Mouse (Mus musculus): Measurements from ENCODE around the gene Helz2. TPM values are rescaled to one million over a fixed set of nuclear protein-coding genes. Genes with fewer than 3 reads are reported as not detected.
A peak's percentile ranks its signal among the peaks of the same experiment; 100 is the strongest.

Helz2 gene
- polyA plus RNA-seq, 1 experiment from 2014 or later = 2.3 TPM

- Histone ChIP-seq H3K4me3 (replicated peaks) (no peak overlapping the region), H3K9me3 (no peaks in the 10 kb centered on the region), H3K36me3 (no peaks in the 10 kb centered on the region), H3K9ac (no peak overlapping the region), H3K27me3 (replicated peaks) (no peaks in the 10 kb centered on the region), H3K4me2 (no peak overlapping the region), H3K4me1 (peaks cover 11% of the 10 kb centered on the region), H3K27ac (0 out of 2 replicates have a peak overlapping the region, but pooled peaks have one; percentile 95)
- ATAC-seq (ENCODE audit: insufficient read depth, low FRiP score, low read depth) = no peak
- 88% methylated on average over 1 of the region's 1 CpGs for WGBS
These were observed 52.5 kb downstream of the Helz2 start for GRCm38 (mm10) chr2:181189321-181189720.

GRCm38 (mm10) chr2:181188681-181189080, 53.1 kb downstream of the Helz2 start:
- Histone ChIP-seq H3K4me1 (peaks cover 11% of the 10 kb centered on the region), H3K27ac (peak overlapping the region; percentile 95; the same call in 1 of the 2 replicates), H3K9me3 (no peaks in the 10 kb centered on the region), H3K27me3 (replicated peaks) (no peaks in the 10 kb centered on the region), H3K4me3 (replicated peaks) (0 out of 2 replicates have a peak overlapping the region, but pooled peaks have one; percentile 11), H3K4me2 (peak overlapping the region; percentile 92), H3K9ac (no peak overlapping the region), H3K36me3 (no peaks in the 10 kb centered on the region)
- ATAC-seq (ENCODE audit: insufficient read depth, low FRiP score, low read depth) = no peak
- WGBS = 53% methylated on average over 2 of the region's 2 CpGs

GRCm38 (mm10) chr2:181187121-181188000, 54.5 kb downstream of the Helz2 start, which contains the start of gene Ppdpf:
Gene Ppdpf, plus strand, starts transcription at chr2:181187247.
- peak within 1 kb of the TSS; percentile 92 for H3K4me2 ChIP-seq
- H3K9me3 ChIP-seq = no peaks in the 10 kb centered on the region
- peak within 1 kb of the TSS; percentile 66 for H3K9ac ChIP-seq
- H3K36me3 ChIP-seq = no peaks in the 10 kb centered on the region
- peaks cover 11% of the 10 kb centered on the region for H3K4me1 ChIP-seq
- peak within 1 kb of the TSS; percentile 75 for H3K4me3 ChIP-seq (replicated peaks)
- H3K27ac ChIP-seq = peak within 1 kb of the TSS; percentile 95
- peak; percentile 97 for ATAC-seq (ENCODE audit: insufficient read depth, low FRiP score, low read depth)
- under 1% methylated on average over 64 of the region's 64 CpGs for WGBS
- no peaks in the 10 kb centered on the region for H3K27me3 ChIP-seq (replicated peaks)

- H3K4me2 ChIP-seq = peak overlapping the region; percentile 92
- H3K4me1 ChIP-seq = peaks cover 11% of the 10 kb centered on the region
- no peaks in the 10 kb centered on the region for H3K9me3 ChIP-seq
- peak; percentile 75 for ATAC-seq (ENCODE audit: insufficient read depth, low FRiP score, low read depth)
- H3K27ac ChIP-seq = peak overlapping the region; percentile 95
- no peaks in the 10 kb centered on the region for H3K36me3 ChIP-seq
- under 1% methylated on average over 14 of the region's 14 CpGs for WGBS
- H3K4me3 ChIP-seq (replicated peaks) = peak overlapping the region; percentile 75
- H3K9ac ChIP-seq = peak overlapping the region; percentile 30; the same call in 1 of the 2 replicates
- H3K27me3 ChIP-seq (replicated peaks) = no peaks in the 10 kb centered on the region
These were observed 55.2 kb downstream of the Helz2 start for GRCm38 (mm10) chr2:181186635-181187034.

- no peak overlapping the region for H3K9ac ChIP-seq
- no peak overlapping the region for H3K4me3 ChIP-seq (replicated peaks)
- no peaks in the 10 kb centered on the region for H3K4me1 ChIP-seq
- H3K9me3 ChIP-seq = no peaks in the 10 kb centered on the region
- H3K4me2 ChIP-seq = no peak overlapping the region
- H3K36me3 ChIP-seq = no peaks in the 10 kb centered on the region
- no peak for ATAC-seq (ENCODE audit: insufficient read depth, low FRiP score, low read depth)
- no peak overlapping the region for H3K27ac ChIP-seq
- no peaks in the 10 kb centered on the region for H3K27me3 ChIP-seq (replicated peaks)
- WGBS = 71% methylated on average over 6 of the region's 6 CpGs
These were observed 60.9 kb downstream of the Helz2 start for GRCm38 (mm10) chr2:181180898-181181297.

- H3K9ac ChIP-seq = no peak overlapping the region
- 78% methylated on average over 5 of the region's 5 CpGs for WGBS
- no peak overlapping the region for H3K27ac ChIP-seq
- no peaks in the 10 kb centered on the region for H3K36me3 ChIP-seq
- no peaks in the 10 kb centered on the region for H3K9me3 ChIP-seq
- no peak overlapping the region for H3K4me2 ChIP-seq
- no peak for ATAC-seq (ENCODE audit: insufficient read depth, low FRiP score, low read depth)
- no peak overlapping the region for H3K4me3 ChIP-seq (replicated peaks)
- H3K4me1 ChIP-seq = no peaks in the 10 kb centered on the region
- H3K27me3 ChIP-seq (replicated peaks) = no peaks in the 10 kb centered on the region
These were observed 63.4 kb downstream of the Helz2 start for GRCm38 (mm10) chr2:181178471-181178870.

GRCm38 (mm10) chr2:181178015-181178414, 63.8 kb downstream of the Helz2 start:
- H3K4me3 ChIP-seq (replicated peaks) = no peak overlapping the region
- H3K9me3 ChIP-seq = no peaks in the 10 kb centered on the region
- no peaks in the 10 kb centered on the region for H3K27me3 ChIP-seq (replicated peaks)
- no peak overlapping the region for H3K9ac ChIP-seq
- no peak overlapping the region for H3K27ac ChIP-seq
- H3K4me1 ChIP-seq = no peaks in the 10 kb centered on the region
- no peaks in the 10 kb centered on the region for H3K36me3 ChIP-seq
- ATAC-seq (ENCODE audit: insufficient read depth, low FRiP score, low read depth) = no peak
- 74% methylated on average over 3 of the region's 3 CpGs for WGBS
- no peak overlapping the region for H3K4me2 ChIP-seq

Other genes with a start within 250 kb of the Helz2 start
- gene Chrna4, start 198.5 kb downstream of the Helz2 start, polyA plus RNA-seq (2015; fragmentation: Nextera tagmentation; extraction: Ambion mirVana) = 2.2 and 3.0 TPM in 2 replicates
- gene Kcnq2, start 106.7 kb downstream of the Helz2 start, polyA plus RNA-seq (2015; fragmentation: Nextera tagmentation; extraction: Ambion mirVana) = 1.5 TPM in 2 replicates
- 0.18 and 0.36 TPM in 2 replicates for gene Eef1a2, start 85.0 kb downstream of the Helz2 start, polyA plus RNA-seq (2015; fragmentation: Nextera tagmentation; extraction: Ambion mirVana)
- 249 and 269 TPM in 2 replicates for gene Ppdpf, start 54.8 kb downstream of the Helz2 start, polyA plus RNA-seq (2015; fragmentation: Nextera tagmentation; extraction: Ambion mirVana)
- gene Ptk6, start 39.2 kb downstream of the Helz2 start, polyA plus RNA-seq (2015; fragmentation: Nextera tagmentation; extraction: Ambion mirVana) = 0.12 TPM in 1 of 2 replicates, not detected in the other
- 0.06 and 0.18 TPM in 2 replicates for gene Srms, start 28.8 kb downstream of the Helz2 start, polyA plus RNA-seq (2015; fragmentation: Nextera tagmentation; extraction: Ambion mirVana)
- gene Fndc11, start 22.0 kb downstream of the Helz2 start, polyA plus RNA-seq (2015; fragmentation: Nextera tagmentation; extraction: Ambion mirVana) = 0.09 and 0.26 TPM in 2 replicates
- gene Gmeb2, start 46.0 kb upstream of the Helz2 start, polyA plus RNA-seq (2015; fragmentation: Nextera tagmentation; extraction: Ambion mirVana) = 12.2 and 13.2 TPM in 2 replicates
- 37.6 and 39.0 TPM in 2 replicates for gene Stmn3, start 72.5 kb upstream of the Helz2 start, polyA plus RNA-seq (2015; fragmentation: Nextera tagmentation; extraction: Ambion mirVana)
- 35.4 and 39.2 TPM in 2 replicates for gene Rtel1, start 77.7 kb upstream of the Helz2 start, polyA plus RNA-seq (2015; fragmentation: Nextera tagmentation; extraction: Ambion mirVana)
- gene Zgpat, start 122.9 kb upstream of the Helz2 start, polyA plus RNA-seq (2015; fragmentation: Nextera tagmentation; extraction: Ambion mirVana) = 36.2 and 38.5 TPM in 2 replicates
- 58.6 and 62.4 TPM in 2 replicates for gene Arfrp1, start 123.4 kb upstream of the Helz2 start, polyA plus RNA-seq (2015; fragmentation: Nextera tagmentation; extraction: Ambion mirVana)
- gene Lime1, start 138.1 kb upstream of the Helz2 start, polyA plus RNA-seq (2015; fragmentation: Nextera tagmentation; extraction: Ambion mirVana) = 18.2 and 20.2 TPM in 2 replicates
- 9.7 and 10.0 TPM in 2 replicates for gene Zbtb46, start 217.4 kb upstream of the Helz2 start, polyA plus RNA-seq (2015; fragmentation: Nextera tagmentation; extraction: Ambion mirVana)